Mouse (Mus musculus): ENCODE results near the gene Cenpu. TPM values are rescaled to one million over a fixed set of nuclear protein-coding genes. Genes with fewer than 3 reads are reported as not detected.

Gene Cenpu
- polyA plus RNA-seq, 1 experiment from 2014 or later, result 23.0 TPM

DNA sequence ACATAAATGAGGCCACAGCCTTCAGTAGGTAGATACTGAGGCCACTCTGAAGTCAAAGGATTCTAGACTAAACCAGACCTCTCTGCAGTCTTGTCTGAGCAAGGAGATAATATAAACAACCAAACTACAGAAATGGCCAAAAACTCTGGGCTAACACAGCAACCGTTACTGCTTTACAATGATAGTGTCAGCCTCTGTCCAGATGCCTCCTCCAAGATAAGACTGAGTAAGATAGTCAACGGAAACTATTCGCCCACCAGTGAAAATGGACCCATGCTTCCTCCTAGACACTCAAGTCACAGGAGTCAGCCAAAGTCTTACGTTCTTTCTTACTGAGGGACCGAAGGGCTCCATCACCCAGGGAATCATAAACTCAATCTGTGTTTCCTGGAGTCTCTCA, 36.1 kb downstream of the Cenpu start:
- 95% methylated on average over 5 of the region's 5 CpGs for WGBS
- Histone ChIP-seq H3K9me3 (replicated peaks) (no peaks in the 10 kb centered on the region), H3K4me3 (no peak overlapping the region), H3K9ac (no peak overlapping the region), H3K4me1 (no peaks in the 10 kb centered on the region), H3K36me3 (ENCODE audit: poor library complexity, severe bottlenecking) (peaks cover 2% of the 10 kb centered on the region; the same call in 1 of the 2 replicates), H3K27me3 (no peaks in the 10 kb centered on the region), H3K27ac (no peak overlapping the region), H3K4me2 (no peak overlapping the region)
- no peak for ATAC-seq

GRCm38 (mm10) chr8:46588663-46589062, 36.8 kb downstream of the Cenpu start:
- Histone ChIP-seq H3K9ac (no peak overlapping the region), H3K4me2 (no peak overlapping the region), H3K27ac (no peak overlapping the region), H3K9me3 (replicated peaks) (no peaks in the 10 kb centered on the region), H3K4me3 (no peak overlapping the region), H3K4me1 (no peaks in the 10 kb centered on the region), H3K27me3 (no peaks in the 10 kb centered on the region), H3K36me3 (ENCODE audit: poor library complexity, severe bottlenecking) (0 out of 2 replicates have a peak, but pooled peaks cover 2% of the 10 kb centered on the region)
- ATAC-seq, result no peak
- WGBS, result 94% methylated on average over 2 of the region's 2 CpGs

- Histone ChIP-seq H3K4me2 (no peak overlapping the region), H3K4me3 (no peak overlapping the region), H3K4me1 (no peaks in the 10 kb centered on the region), H3K36me3 (ENCODE audit: poor library complexity, severe bottlenecking) (peaks cover 4% of the 10 kb centered on the region; the same call in 1 of the 2 replicates), H3K27ac (no peak overlapping the region), H3K27me3 (no peaks in the 10 kb centered on the region), H3K9ac (no peak overlapping the region), H3K9me3 (replicated peaks) (no peaks in the 10 kb centered on the region)
- no peak for ATAC-seq
- WGBS, result 85% methylated on average over 8 of the region's 8 CpGs
Measured at GRCm38 (mm10) chr8:46593067-46593466, 41.2 kb downstream of the Cenpu start.

- H3K4me2 ChIP-seq, result no peak overlapping the region
- H3K27ac ChIP-seq, result no peak overlapping the region
- H3K9me3 ChIP-seq (replicated peaks), result no peaks in the 10 kb centered on the region
- H3K36me3 ChIP-seq (ENCODE audit: poor library complexity, severe bottlenecking), result peaks cover 4% of the 10 kb centered on the region; the same call in 1 of the 2 replicates
- no peaks in the 10 kb centered on the region for H3K27me3 ChIP-seq
- no peak for ATAC-seq
- WGBS, result 74% methylated on average over 2 of the region's 2 CpGs
- H3K9ac ChIP-seq, result no peak overlapping the region
- no peaks in the 10 kb centered on the region for H3K4me1 ChIP-seq
- H3K4me3 ChIP-seq, result no peak overlapping the region
Measured at GRCm38 (mm10) chr8:46593772-46594171, 41.9 kb downstream of the Cenpu start.

- no peak overlapping the region for H3K27ac ChIP-seq
- ATAC-seq, result no peak
- H3K9ac ChIP-seq, result no peak overlapping the region
- H3K4me1 ChIP-seq, result no peaks in the 10 kb centered on the region
- H3K36me3 ChIP-seq (ENCODE audit: poor library complexity, severe bottlenecking), result peaks cover 4% of the 10 kb centered on the region; the same call in 1 of the 2 replicates
- no peak overlapping the region for H3K4me2 ChIP-seq
- no peak overlapping the region for H3K4me3 ChIP-seq
- 91% methylated on average over 2 of the region's 2 CpGs for WGBS
- no peaks in the 10 kb centered on the region for H3K9me3 ChIP-seq (replicated peaks)
- H3K27me3 ChIP-seq, result no peaks in the 10 kb centered on the region
Measured at GRCm38 (mm10) chr8:46595593-46595992, 43.8 kb downstream of the Cenpu start.

DNA sequence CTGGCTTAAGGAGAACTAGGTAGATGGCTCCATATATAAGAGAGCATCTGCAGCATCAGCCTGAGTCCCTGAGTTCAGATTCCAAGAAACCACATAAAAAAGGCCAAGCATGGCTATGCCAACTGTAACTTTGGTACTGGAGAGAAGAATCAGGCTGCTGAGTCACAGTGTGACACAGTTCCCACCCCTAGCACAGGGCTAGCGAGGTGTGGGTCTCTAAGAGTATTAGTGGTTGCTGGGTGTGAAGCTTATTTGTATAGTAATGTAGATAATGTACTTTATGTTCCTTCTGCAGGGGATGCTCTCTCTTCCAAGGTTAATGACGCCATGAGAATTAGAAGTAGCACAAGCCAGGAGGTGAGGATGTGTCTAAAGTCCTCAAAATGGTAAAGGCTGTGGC, 44.7 kb downstream of the Cenpu start:
- H3K27me3 ChIP-seq, result no peaks in the 10 kb centered on the region
- no peak overlapping the region for H3K4me3 ChIP-seq
- H3K4me2 ChIP-seq, result no peak overlapping the region
- peaks cover 4% of the 10 kb centered on the region; the same call in 1 of the 2 replicates for H3K36me3 ChIP-seq (ENCODE audit: poor library complexity, severe bottlenecking)
- no peaks in the 10 kb centered on the region for H3K9me3 ChIP-seq (replicated peaks)
- no peak overlapping the region for H3K27ac ChIP-seq
- no peak for ATAC-seq
- no peaks in the 10 kb centered on the region for H3K4me1 ChIP-seq
- H3K9ac ChIP-seq, result no peak overlapping the region
- WGBS, result 86% methylated on average over 2 of the region's 2 CpGs

- Histone ChIP-seq H3K4me1 (no peaks in the 10 kb centered on the region), H3K9ac (no peak overlapping the region), H3K4me3 (no peak overlapping the region), H3K36me3 (ENCODE audit: poor library complexity, severe bottlenecking) (peaks cover 4% of the 10 kb centered on the region; the same call in 1 of the 2 replicates), H3K27me3 (no peaks in the 10 kb centered on the region), H3K27ac (no peak overlapping the region), H3K4me2 (no peak overlapping the region), H3K9me3 (replicated peaks) (no peaks in the 10 kb centered on the region)
- 88% methylated on average over 2 of the region's 2 CpGs for WGBS
- ATAC-seq, result no peak
Measured at GRCm38 (mm10) chr8:46597411-46597810, 45.6 kb downstream of the Cenpu start.

DNA sequence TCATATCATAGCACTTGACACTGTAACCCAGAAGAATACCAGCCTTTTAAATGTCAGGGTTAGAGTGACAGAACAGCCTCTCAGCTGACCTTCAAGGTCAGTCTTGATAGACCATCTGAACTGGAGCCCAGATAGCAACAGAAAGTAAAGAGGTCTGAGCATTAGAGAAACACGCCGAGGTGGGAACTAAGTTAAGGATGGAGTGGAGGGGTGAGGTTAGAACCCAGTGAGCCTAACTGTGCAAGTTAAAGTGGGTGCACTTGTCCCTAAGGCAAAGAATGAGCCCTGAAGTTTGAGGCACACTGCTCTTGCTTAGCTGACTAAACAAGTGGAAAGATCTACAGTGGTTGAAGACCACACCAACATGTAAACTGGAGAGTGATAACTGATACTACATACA, 46.3 kb downstream of the Cenpu start:
- 97% methylated on average over 2 of the region's 2 CpGs for WGBS
- peaks cover 4% of the 10 kb centered on the region; the same call in 1 of the 2 replicates for H3K36me3 ChIP-seq (ENCODE audit: poor library complexity, severe bottlenecking)
- no peak for ATAC-seq
- no peaks in the 10 kb centered on the region for H3K27me3 ChIP-seq
- H3K9ac ChIP-seq, result no peak overlapping the region
- H3K4me2 ChIP-seq, result no peak overlapping the region
- no peaks in the 10 kb centered on the region for H3K4me1 ChIP-seq
- H3K27ac ChIP-seq, result no peak overlapping the region
- no peaks in the 10 kb centered on the region for H3K9me3 ChIP-seq (replicated peaks)
- no peak overlapping the region for H3K4me3 ChIP-seq

DNA sequence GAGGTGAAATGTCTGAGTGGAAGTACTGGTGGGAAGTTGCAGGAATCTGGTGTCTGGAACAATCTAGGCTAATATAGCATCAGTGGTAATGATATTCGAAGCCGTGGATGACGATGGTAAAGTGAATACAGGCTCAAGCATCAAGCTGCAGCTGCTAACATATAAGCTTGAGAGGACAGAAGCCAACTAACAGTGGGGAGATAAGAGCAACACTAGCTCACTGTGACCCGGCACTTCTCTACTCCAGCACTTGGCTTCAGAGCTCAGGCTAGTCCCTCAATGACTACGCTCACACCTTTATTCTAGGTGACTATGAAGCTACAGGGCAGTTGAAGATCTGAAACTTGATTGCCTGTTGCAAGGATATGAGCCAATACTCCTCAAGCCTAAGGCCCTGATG, 46.9 kb downstream of the Cenpu start:
- Histone ChIP-seq H3K27ac (no peak overlapping the region), H3K9me3 (replicated peaks) (no peaks in the 10 kb centered on the region), H3K27me3 (no peaks in the 10 kb centered on the region), H3K9ac (no peak overlapping the region), H3K4me1 (no peaks in the 10 kb centered on the region), H3K36me3 (ENCODE audit: poor library complexity, severe bottlenecking) (peaks cover 4% of the 10 kb centered on the region; the same call in 1 of the 2 replicates), H3K4me3 (no peak overlapping the region), H3K4me2 (no peak overlapping the region)
- 95% methylated on average over 5 of the region's 5 CpGs for WGBS
- no peak for ATAC-seq

GRCm38 (mm10) chr8:46599314-46599904, 47.6 kb downstream of the Cenpu start:
- no peaks in the 10 kb centered on the region for H3K4me1 ChIP-seq
- no peaks in the 10 kb centered on the region for H3K9me3 ChIP-seq (replicated peaks)
- WGBS, result 96% methylated on average over 7 of the region's 7 CpGs
- H3K27me3 ChIP-seq, result no peaks in the 10 kb centered on the region
- H3K9ac ChIP-seq, result no peak overlapping the region
- no peak overlapping the region for H3K27ac ChIP-seq
- ATAC-seq, result no peak
- H3K4me3 ChIP-seq, result no peak overlapping the region
- H3K4me2 ChIP-seq, result no peak overlapping the region
- H3K36me3 ChIP-seq (ENCODE audit: poor library complexity, severe bottlenecking), result peaks cover 4% of the 10 kb centered on the region; the same call in 1 of the 2 replicates

- H3K4me3 ChIP-seq, result no peak overlapping the region
- H3K9me3 ChIP-seq (replicated peaks), result no peaks in the 10 kb centered on the region
- H3K27ac ChIP-seq, result no peak overlapping the region
- no peaks in the 10 kb centered on the region for H3K4me1 ChIP-seq
- peaks cover 9% of the 10 kb centered on the region; the same call in 1 of the 2 replicates for H3K36me3 ChIP-seq (ENCODE audit: poor library complexity, severe bottlenecking)
- no peak overlapping the region for H3K4me2 ChIP-seq
- no peaks in the 10 kb centered on the region for H3K27me3 ChIP-seq
- no peak overlapping the region for H3K9ac ChIP-seq
- ATAC-seq, result no peak
- 76% methylated on average over 10 of the region's 10 CpGs for WGBS
Measured at GRCm38 (mm10) chr8:46600959-46601707, 49.3 kb downstream of the Cenpu start.

GRCm38 (mm10) chr8:46603587-46603986, 51.8 kb downstream of the Cenpu start:
- Histone ChIP-seq H3K4me3 (no peak overlapping the region), H3K9ac (no peak overlapping the region), H3K36me3 (ENCODE audit: poor library complexity, severe bottlenecking) (0 out of 2 replicates have a peak, but pooled peaks cover 7% of the 10 kb centered on the region), H3K4me2 (no peak overlapping the region), H3K4me1 (no peaks in the 10 kb centered on the region), H3K9me3 (replicated peaks) (no peaks in the 10 kb centered on the region), H3K27ac (no peak overlapping the region), H3K27me3 (no peaks in the 10 kb centered on the region)
- 87% methylated on average over 5 of the region's 5 CpGs for WGBS
- ATAC-seq, result no peak
